Mouse (Mus musculus) CH12.LX (cell line): ENCODE measurements at regions not wholly inside any gene's neighbourhood (a gene's known extent, or its start where the extent isn't known, plus 50 kb on each side); places are given as distances from the start of the nearest gene placed in this dataset.

ENCODE experiments used
- CTCF ChIP-seq, 2 experiments: IDR thresholded peaks in 1 of 2; conservative IDR thresholded peaks in 1 of 2; 2 replicates each; pipeline ENCODE4 v1.5.1; 2011 to 2012; ENCODE audit warnings: low read depth in 2 of 2, low read length in 2 of 2, improper control_type of control experiment in 1 of 2, inconsistent platforms in 1 of 2, mild to moderate bottlenecking in 1 of 2, moderate library complexity in 1 of 2
- EP300 ChIP-seq: IDR thresholded peaks from 2 replicates; pipeline ENCODE4 v1.6.1; 2011; ENCODE audit warnings: low read length, improper control_type of control experiment
- MYC ChIP-seq: IDR thresholded peaks from 2 replicates; pipeline ENCODE4 v1.6.1; 2011; ENCODE audit warnings: low read depth, mild to moderate bottlenecking, improper control_type of control experiment, low read length
- POLR2A ChIP-seq: IDR thresholded peaks from 2 replicates; pipeline ENCODE4 v1.6.1; 2011; ENCODE audit warnings: low read depth, mild to moderate bottlenecking, improper control_type of control experiment, low read length
- TCF12 ChIP-seq: IDR thresholded peaks from 2 replicates; pipeline ENCODE4 v1.6.1; 2014; ENCODE audit warnings: low read depth, mild to moderate bottlenecking, inconsistent platforms, low read length, improper control_type of control experiment

GRCm38 (mm10) chr5:134799911-134800310, 52.8 kb upstream of the Eln start:
- TF ChIP-seq TCF12 (no peak), POLR2A (no peak), CTCF (conservative IDR thresholded peaks at IDR 0.05 in 1 of 2, IDR thresholded peaks at IDR 0.05 in 1 of 2; ENCODE audit: low read depth in 2 of 2, low read length in 2 of 2) (no peak), EP300 (no peak), MYC (no peak)
